In the genomic region with DNA sequence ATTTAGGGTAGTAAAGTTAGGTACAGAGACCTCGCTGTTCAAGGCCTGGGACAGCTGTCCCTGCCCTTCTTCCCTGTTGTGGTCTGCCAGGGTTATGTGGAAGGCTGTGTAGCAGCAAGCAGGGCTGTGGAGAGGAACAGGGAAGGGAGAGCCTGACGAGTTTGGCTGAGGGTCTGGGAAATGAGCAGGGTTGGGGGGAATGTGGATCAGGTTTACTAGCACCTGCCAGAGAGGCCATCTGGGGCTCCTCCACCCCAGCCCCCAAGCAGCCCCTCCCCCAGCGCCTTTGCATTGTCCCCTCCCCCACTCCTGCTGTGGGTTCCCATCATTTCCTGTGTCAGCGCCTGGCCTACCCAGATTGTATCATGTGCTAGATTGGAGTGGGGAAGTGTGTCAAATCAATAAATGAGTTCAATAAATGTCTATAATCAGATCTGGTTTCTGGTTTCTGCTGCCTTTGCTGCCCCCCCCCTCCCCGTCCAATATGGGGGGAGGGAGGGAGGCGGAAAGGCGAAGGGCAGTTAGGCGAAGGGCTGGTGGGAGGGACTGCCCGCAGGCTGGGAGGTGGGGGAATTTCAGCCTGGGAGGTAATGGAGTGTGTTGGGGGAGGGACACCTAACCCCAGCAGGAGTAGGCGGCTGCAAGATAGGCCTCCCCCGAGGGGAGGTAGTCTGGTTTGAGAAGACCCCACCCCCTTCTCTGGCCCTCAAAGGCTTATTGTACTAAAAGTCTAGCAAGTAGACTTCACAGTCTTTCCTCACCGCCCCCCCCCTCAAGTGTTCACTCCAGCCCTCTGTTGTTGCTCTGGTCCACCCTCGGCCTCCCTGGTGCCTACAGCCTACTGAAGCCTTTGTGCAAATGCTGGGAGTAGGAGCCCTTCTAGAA, we compare ENCODE assay signal across 8 mouse cellular contexts. TPM values are rescaled to one million over a fixed set of nuclear protein-coding genes. Genes with fewer than 3 reads are reported as not detected.
DNase-seq lines count a peak whose midpoint lies in the region; ATAC-seq and TF ChIP-seq lines count a peak whose summit lies in the region.

No protein-coding gene starts in this region.

- ATAC-seq in lung, embryonic 14.5 days (ENCODE audit: insufficient read depth): peak; percentile 81
- peak; percentile 85 for ATAC-seq in forebrain, embryonic 11.5 days (replicated peaks; ENCODE audit: low FRiP score)
- ATAC-seq in liver, embryonic 12.5 days: peak; percentile 57

- no peaks in the 10 kb centered on the region for H3K36me3 ChIP-seq in lung, embryonic 14.5 days (ENCODE audit: insufficient read depth)
- no peaks in the 10 kb centered on the region for H3K36me3 ChIP-seq in forebrain, embryonic 11.5 days (ENCODE audit: control insufficient read depth, insufficient read depth, low read length)
- H3K36me3 ChIP-seq in liver, embryonic 12.5 days: peaks cover 20% of the 10 kb centered on the region
- H3K36me3 ChIP-seq in thymus, adult 2 months (ENCODE audit: control insufficient read depth, insufficient read depth, low read length): peaks cover 32% of the 10 kb centered on the region

- H3K4me2 ChIP-seq in lung, embryonic 14.5 days: peak overlapping the region; percentile 15; the same call in 1 of the 2 replicates
- no peak overlapping the region for H3K4me2 ChIP-seq in forebrain, embryonic 11.5 days (ENCODE audit: low read depth, low read length, severe bottlenecking)
- H3K4me2 ChIP-seq in liver, embryonic 12.5 days: peak overlapping the region; percentile 28

- WGBS in lung, embryonic 14.5 days: 19% methylated on average over 10 of the region's 13 CpGs
- WGBS in forebrain, embryonic 11.5 days: 23% methylated on average over 12 of the region's 13 CpGs
- WGBS in liver, embryonic 12.5 days (ENCODE audit: insufficient replicate concordance): 21% methylated on average over 11 of the region's 13 CpGs
- 6% methylated on average over 8 of the region's 13 CpGs for WGBS in thymus, adult 2 months

- no peaks in the 10 kb centered on the region for H3K9me3 ChIP-seq in lung, embryonic 14.5 days (ENCODE audit: low read depth, low read length)
- no peaks in the 10 kb centered on the region for H3K9me3 ChIP-seq in forebrain, embryonic 11.5 days (ENCODE audit: control insufficient read depth, low read length)
- H3K9me3 ChIP-seq in liver, embryonic 12.5 days (replicated peaks): no peaks in the 10 kb centered on the region

- TF ChIP-seq POLR2A in thymus, adult 2 months (IDR thresholded peaks at IDR 0.05; ENCODE audit: control insufficient read depth, extremely low read depth, insufficient read depth, low read length, poor library complexity): no peak

- no peaks in the 10 kb centered on the region for H3K4me1 ChIP-seq in lung, embryonic 14.5 days (ENCODE audit: insufficient read depth)
- H3K4me1 ChIP-seq in forebrain, embryonic 11.5 days (replicated peaks; ENCODE audit: control insufficient read depth, insufficient read depth, low read length): peaks cover 5% of the 10 kb centered on the region; the same call in 1 of the 2 replicates
- peaks cover 37% of the 10 kb centered on the region for H3K4me1 ChIP-seq in liver, embryonic 12.5 days
- peaks cover 40% of the 10 kb centered on the region for H3K4me1 ChIP-seq in thymus, adult 2 months (replicated peaks; ENCODE audit: control insufficient read depth, insufficient read depth, low read length)

- 0 out of 2 replicates have a peak overlapping the region, but pooled peaks have one; percentile 5 for H3K9ac ChIP-seq in lung, embryonic 14.5 days
- H3K9ac ChIP-seq in forebrain, embryonic 11.5 days (ENCODE audit: low read length): no peak overlapping the region; the same call in 1 of the 2 replicates
- H3K9ac ChIP-seq in liver, embryonic 12.5 days: no peak overlapping the region

- H3K27me3 ChIP-seq in lung, embryonic 14.5 days (ENCODE audit: insufficient read depth, low read length): no peaks in the 10 kb centered on the region
- no peaks in the 10 kb centered on the region for H3K27me3 ChIP-seq in forebrain, embryonic 11.5 days (ENCODE audit: control insufficient read depth, insufficient read depth, low read length)
- peaks cover 9% of the 10 kb centered on the region; the same call in 1 of the 2 replicates for H3K27me3 ChIP-seq in liver, embryonic 12.5 days (replicated peaks)
- no peaks in the 10 kb centered on the region for H3K27me3 ChIP-seq in thymus, adult 2 months (ENCODE audit: control insufficient read depth, insufficient read depth, low read length)

- TF ChIP-seq CTCF in lung, embryonic 14.5 days (IDR thresholded peaks at IDR 0.05; ENCODE audit: low read depth): no peak
- no peak for TF ChIP-seq CTCF in thymus, adult 2 months (IDR thresholded peaks at IDR 0.05; ENCODE audit: borderline replicate concordance, control insufficient read depth, extremely low read depth, insufficient read depth, low read length, poor library complexity)

- H3K4me3 ChIP-seq in lung, embryonic 14.5 days (ENCODE audit: low read depth, low read length): no peak overlapping the region
- H3K4me3 ChIP-seq in forebrain, embryonic 11.5 days (ENCODE audit: low read depth, low read length): no peak overlapping the region
- no peak overlapping the region for H3K4me3 ChIP-seq in liver, embryonic 12.5 days
- H3K4me3 ChIP-seq in thymus, adult 2 months (ENCODE audit: control insufficient read depth, insufficient read depth, low read length): 0 out of 2 replicates have a peak overlapping the region, but pooled peaks have one; percentile 23

- peak; percentile 70 for DNase-seq in lung, embryonic 14.5 days
- no peak for DNase-seq in lung, adult 18-20 months
- DNase-seq in forebrain, embryonic 11.5 days (ENCODE audit: low spot score): peak; percentile 70
- peak; percentile 48 for DNase-seq in thymus, adult 2 months
- no peak for DNase-seq in kidney, adult 8-10 months
- no peak for DNase-seq in kidney, adult 18-20 months
- DNase-seq in kidney, adult 11 months: no peak

- peak overlapping the region; percentile 77 for H3K27ac ChIP-seq in lung, embryonic 14.5 days (ENCODE audit: low read depth)
- H3K27ac ChIP-seq in forebrain, embryonic 11.5 days (ENCODE audit: low read depth, low read length): peak overlapping the region; percentile 75
- 0 out of 2 replicates have a peak overlapping the region, but pooled peaks have one; percentile 30 for H3K27ac ChIP-seq in liver, embryonic 12.5 days
- H3K27ac ChIP-seq in thymus, adult 2 months (ENCODE audit: control insufficient read depth, insufficient read depth, low read length): peak overlapping the region; percentile 98

RNA-seq across cellular contexts. Expression of a gene that starts 3.1 kb away (rescaled TPM):
- not detected in 2 replicates for polyA plus RNA-seq in lung, embryonic 14.5 days (2014; fragmentation: Nextera tagmentation; extraction: Ambion mirVana)
- polyA plus RNA-seq in forebrain, embryonic 11.5 days (2014; fragmentation: Nextera tagmentation; extraction: Ambion mirVana): not detected in 2 replicates
- polyA plus RNA-seq in liver, embryonic 12.5 days (2016; fragmentation: Nextera tagmentation; extraction: Ambion mirVana): not detected in 2 replicates
- 1.3 and 2.0 TPM in 2 replicates for polyA plus RNA-seq in thymus, adult 2 months (2012; rRNA removed)

RNA-seq across cellular contexts. Expression of a gene that starts 6.4 kb away (rescaled TPM):
- polyA plus RNA-seq in lung, embryonic 14.5 days (2014; fragmentation: Nextera tagmentation; extraction: Ambion mirVana): 2.5 and 3.1 TPM in 2 replicates
- polyA plus RNA-seq in forebrain, embryonic 11.5 days (2014; fragmentation: Nextera tagmentation; extraction: Ambion mirVana): 1.3 and 2.1 TPM in 2 replicates
- 1.2 and 1.4 TPM in 2 replicates for polyA plus RNA-seq in liver, embryonic 12.5 days (2016; fragmentation: Nextera tagmentation; extraction: Ambion mirVana)
- 65.7 and 69.2 TPM in 2 replicates for polyA plus RNA-seq in thymus, adult 2 months (2012; rRNA removed)

RNA-seq across cellular contexts. Expression of a gene that starts 7.4 kb away (rescaled TPM):
- polyA plus RNA-seq in lung, embryonic 14.5 days (2014; fragmentation: Nextera tagmentation; extraction: Ambion mirVana): 17.1 and 17.9 TPM in 2 replicates
- polyA plus RNA-seq in forebrain, embryonic 11.5 days (2014; fragmentation: Nextera tagmentation; extraction: Ambion mirVana): 1.7 and 1.9 TPM in 2 replicates
- 11.9 and 12.2 TPM in 2 replicates for polyA plus RNA-seq in liver, embryonic 12.5 days (2016; fragmentation: Nextera tagmentation; extraction: Ambion mirVana)
- 364 and 430 TPM in 2 replicates for polyA plus RNA-seq in thymus, adult 2 months (2012; rRNA removed)

RNA-seq across cellular contexts. Expression of a gene that starts 8.1 kb away (rescaled TPM):
- polyA plus RNA-seq in lung, embryonic 14.5 days (2014; fragmentation: Nextera tagmentation; extraction: Ambion mirVana): not detected in 2 replicates
- not detected in 2 replicates for polyA plus RNA-seq in forebrain, embryonic 11.5 days (2014; fragmentation: Nextera tagmentation; extraction: Ambion mirVana)
- polyA plus RNA-seq in liver, embryonic 12.5 days (2016; fragmentation: Nextera tagmentation; extraction: Ambion mirVana): not detected in 2 replicates
- polyA plus RNA-seq in thymus, adult 2 months (2012; rRNA removed): not detected in 2 replicates

RNA-seq across cellular contexts. Expression of a gene that starts 13.1 kb away (rescaled TPM):
- 44.2 and 50.6 TPM in 2 replicates for polyA plus RNA-seq in lung, embryonic 14.5 days (2014; fragmentation: Nextera tagmentation; extraction: Ambion mirVana)
- 46.5 and 47.6 TPM in 2 replicates for polyA plus RNA-seq in forebrain, embryonic 11.5 days (2014; fragmentation: Nextera tagmentation; extraction: Ambion mirVana)
- polyA plus RNA-seq in liver, embryonic 12.5 days (2016; fragmentation: Nextera tagmentation; extraction: Ambion mirVana): 24.8 and 28.5 TPM in 2 replicates
- polyA plus RNA-seq in thymus, adult 2 months (2012; rRNA removed): 363 and 395 TPM in 2 replicates

Comparison
In these comparisons a context has a peak if more than half of its experiments do, and no peak if none do; other contexts are left out.
1. DNase-seq: peak in lung, embryonic 14.5 days (single experiment), forebrain, embryonic 11.5 days (single experiment) and thymus, adult 2 months (single experiment); none in lung, adult 18-20 months (0 of 2), kidney, adult 8-10 months (0 of 2), kidney, adult 18-20 months (single experiment) and kidney, adult 11 months (single experiment).
2. H3K27ac ChIP-seq: peak in every context shown above with its lines; median percentile 98 in thymus, adult 2 months; 77 in lung, embryonic 14.5 days; 75 in forebrain, embryonic 11.5 days; 30 in liver, embryonic 12.5 days.
3. RNA of a gene that starts 6.4 kb away (polyA plus RNA-seq): 65.7 to 69.2 TPM in thymus, adult 2 months; 2.5 to 3.1 TPM in lung, embryonic 14.5 days, 1.3 to 2.1 TPM in forebrain, embryonic 11.5 days and 1.2 to 1.4 TPM in liver, embryonic 12.5 days; every median in the first group is over 10 times any median in the second.
4. RNA of a gene that starts 7.4 kb away (polyA plus RNA-seq): 364 to 430 TPM in thymus, adult 2 months; 17.1 to 17.9 TPM in lung, embryonic 14.5 days, 11.9 to 12.2 TPM in liver, embryonic 12.5 days and 1.7 to 1.9 TPM in forebrain, embryonic 11.5 days; every median in the first group is over 10 times any median in the second.
5. Peak in every context shown above with its lines, with median percentiles within 50 percentile points of each other: ATAC-seq.